Mouse (Mus musculus): ENCODE data around the gene Alg12.
"Not testable (repeated sequence)": the region's sequence is repeated elsewhere in the genome, so short reads cannot be mapped to it uniquely, and the experiment has no call there.

Gene Alg12

GRCm38 (mm10) chr15:88774630-88775029, 44.5 kb downstream of the Alg12 start:
- DNase-seq (ENCODE audit: low read depth), result not testable (repeated sequence)

GRCm38 (mm10) chr15:88768537-88768936, 50.6 kb downstream of the Alg12 start:
- no peak for DNase-seq (ENCODE audit: low read depth)

GRCm38 (mm10) chr15:88766139-88766538, 53.0 kb downstream of the Alg12 start:
- peak; percentile 27 for DNase-seq (ENCODE audit: low read depth)

GRCm38 (mm10) chr15:88761551-88761950, 57.6 kb downstream of the Alg12 start:
- DNase-seq (ENCODE audit: low read depth), result no peak

GRCm38 (mm10) chr15:88758061-88758460, 61.1 kb downstream of the Alg12 start:
- no peak for DNase-seq (ENCODE audit: low read depth)

GRCm38 (mm10) chr15:88755761-88756160, 63.4 kb downstream of the Alg12 start:
- no peak for DNase-seq (ENCODE audit: low read depth)

Data from induced T-regulatory cell, adult 2 months (primary cell).